Mouse (Mus musculus): ENCODE data around the gene Tuba1a. TPM values are rescaled to one million over a fixed set of nuclear protein-coding genes. Genes with fewer than 3 reads are reported as not detected.
"Not testable (repeated sequence)": the region's sequence is repeated elsewhere in the genome, so short reads cannot be mapped to it uniquely, and the experiment has no call there.

Gene Tuba1a
- polyA plus RNA-seq, 1 experiment: not detected

DNA sequence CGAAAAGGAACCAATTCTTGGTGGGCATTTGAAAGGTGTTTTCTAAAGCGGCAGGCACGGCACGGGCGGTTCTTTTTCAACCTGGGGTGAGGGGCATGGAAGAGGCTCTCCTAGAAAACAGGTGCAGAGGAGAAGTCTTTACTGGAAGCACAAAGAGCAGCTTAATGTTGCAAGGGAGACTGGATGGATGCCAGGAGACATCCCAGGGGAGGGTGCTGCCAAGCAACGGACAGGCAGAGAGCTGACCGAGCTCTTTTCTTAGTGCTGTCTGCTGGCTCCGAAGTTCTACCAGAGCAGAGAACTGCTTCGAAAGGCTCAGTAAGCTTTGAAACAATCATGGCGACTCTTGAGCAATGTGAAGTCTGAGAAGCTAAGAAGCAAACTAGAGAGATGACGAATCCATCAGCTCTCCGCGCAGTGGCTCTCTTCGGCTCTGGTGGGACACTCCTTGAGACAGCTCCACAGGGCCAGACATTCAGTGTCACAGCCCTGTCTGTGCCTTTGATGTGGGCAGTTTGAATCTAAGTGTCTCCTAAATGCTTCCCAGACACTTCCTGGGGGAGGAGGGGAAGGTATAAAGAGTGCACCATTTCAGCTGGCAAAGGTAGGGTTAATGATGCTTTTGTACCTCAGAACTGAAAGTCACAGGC, 24.4 kb upstream of the Tuba1a start:
- H3K27ac ChIP-seq (ENCODE audit: insufficient read depth, low read depth, low read length): peak overlapping the region; percentile 29
- TF ChIP-seq POLR2A (IDR thresholded peaks at IDR 0.05; ENCODE audit: insufficient read depth, low read depth, low read length): no peak
- TF ChIP-seq CTCF (IDR thresholded peaks at IDR 0.05; ENCODE audit: insufficient read depth, low read depth, low read length): no peak
- H3K4me3 ChIP-seq (ENCODE audit: insufficient read depth, low read depth, low read length): no peak overlapping the region
- 32% methylated on average over 14 of the region's 14 CpGs for WGBS
- peaks cover 34% of the 10 kb centered on the region for H3K4me1 ChIP-seq (ENCODE audit: control insufficient read depth, insufficient read depth, low read length)

- 62% methylated on average over 21 of the region's 21 CpGs for WGBS
- TF ChIP-seq POLR2A (IDR thresholded peaks at IDR 0.05; ENCODE audit: insufficient read depth, low read depth, low read length): no peak
- TF ChIP-seq CTCF (IDR thresholded peaks at IDR 0.05; ENCODE audit: insufficient read depth, low read depth, low read length): no peak
- H3K4me1 ChIP-seq (ENCODE audit: control insufficient read depth, insufficient read depth, low read length): peaks cover 32% of the 10 kb centered on the region
- no peak overlapping the region for H3K4me3 ChIP-seq (ENCODE audit: insufficient read depth, low read depth, low read length)
- H3K27ac ChIP-seq (ENCODE audit: insufficient read depth, low read depth, low read length): peak overlapping the region; percentile 29
Measured at GRCm38 (mm10) chr15:98976763-98977758, 23.6 kb upstream of the Tuba1a start.

GRCm38 (mm10) chr15:98973015-98973614, 19.6 kb upstream of the Tuba1a start:
- 79% methylated on average over 9 of the region's 9 CpGs for WGBS
- H3K4me1 ChIP-seq (ENCODE audit: control insufficient read depth, insufficient read depth, low read length): peaks cover 35% of the 10 kb centered on the region

DNA sequence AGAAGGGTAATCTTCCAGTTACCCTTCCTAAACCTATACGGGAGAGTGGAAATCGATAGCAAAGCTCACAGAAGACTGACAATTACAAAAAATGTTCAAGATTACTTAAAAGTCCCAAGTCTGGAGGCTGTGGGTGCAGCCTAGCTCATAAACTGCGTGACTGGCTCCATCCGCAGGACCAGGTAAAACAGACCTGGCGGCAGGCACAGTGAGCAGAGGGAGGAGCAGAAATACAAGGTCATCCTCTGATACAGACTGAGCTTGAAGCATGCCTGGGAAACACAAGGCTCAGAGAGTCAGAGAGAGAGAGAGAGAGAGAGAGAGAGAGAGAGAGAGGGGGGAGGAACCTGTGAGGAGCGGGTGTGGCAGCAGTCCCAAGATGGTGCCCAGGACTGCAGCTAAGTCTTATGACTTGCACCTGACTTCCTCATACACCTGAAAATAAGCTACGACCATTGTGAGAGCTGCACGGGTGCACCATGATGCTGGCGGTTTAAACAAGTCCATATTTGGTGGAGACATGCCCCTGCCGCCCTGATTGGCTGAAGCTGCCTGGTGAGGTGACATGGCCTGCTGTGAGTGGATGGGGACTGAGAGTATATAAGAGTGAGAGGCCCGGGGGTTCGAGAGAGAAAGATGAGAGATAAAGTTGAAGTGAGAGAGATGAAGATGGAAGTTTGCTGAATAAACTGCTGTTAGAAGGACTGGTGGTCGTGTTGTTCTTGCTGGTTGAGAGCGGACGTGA, 18.2 kb upstream of the Tuba1a start:
- 38% methylated on average over 15 of the region's 15 CpGs for WGBS
- Histone ChIP-seq H3K27ac (ENCODE audit: insufficient read depth, low read depth, low read length) (peak overlapping the region; percentile 98), H3K4me1 (ENCODE audit: control insufficient read depth, insufficient read depth, low read length) (peaks cover 24% of the 10 kb centered on the region)
- not testable (repeated sequence) for H3K4me3 ChIP-seq (ENCODE audit: insufficient read depth, low read depth, low read length)

More at GRCm38 (mm10) chr15:98973015-98973614, 19.6 kb upstream of the Tuba1a start:
- H3K4me3 ChIP-seq (ENCODE audit: insufficient read depth, low read depth, low read length): no peak overlapping the region
- no peak for TF ChIP-seq POLR2A (IDR thresholded peaks at IDR 0.05; ENCODE audit: insufficient read depth, low read depth, low read length)
- TF ChIP-seq CTCF (IDR thresholded peaks at IDR 0.05; ENCODE audit: insufficient read depth, low read depth, low read length): no peak
- no peak overlapping the region; the same call in 1 of the 2 replicates for H3K27ac ChIP-seq (ENCODE audit: insufficient read depth, low read depth, low read length)

DNA sequence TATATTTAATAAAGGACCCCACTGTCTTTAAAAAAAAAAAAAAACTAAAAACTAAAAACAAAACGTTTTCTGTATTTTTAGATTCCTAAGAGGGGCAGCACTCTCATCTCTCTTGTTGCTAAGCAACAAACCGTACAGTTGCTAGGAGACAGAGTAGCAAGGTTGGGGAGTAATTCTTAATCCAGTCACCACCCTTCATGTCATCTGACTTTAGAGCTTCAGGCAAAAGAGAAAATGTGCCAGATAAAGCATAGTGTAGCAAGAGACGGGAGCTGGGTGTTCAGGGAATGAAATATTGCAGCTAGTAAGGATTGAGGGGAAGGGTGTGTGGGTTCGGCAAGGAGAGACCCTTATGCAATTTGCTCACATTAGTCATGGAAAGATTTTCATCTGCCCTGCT, 17.6 kb upstream of the Tuba1a start:
- TF ChIP-seq POLR2A (IDR thresholded peaks at IDR 0.05; ENCODE audit: insufficient read depth, low read depth, low read length) (no peak), CTCF (IDR thresholded peaks at IDR 0.05; ENCODE audit: insufficient read depth, low read depth, low read length) (no peak)
- peak overlapping the region; percentile 98 for H3K27ac ChIP-seq (ENCODE audit: insufficient read depth, low read depth, low read length)
- 7% methylated on average over 4 of the region's 4 CpGs for WGBS
- H3K4me3 ChIP-seq (ENCODE audit: insufficient read depth, low read depth, low read length): no peak overlapping the region
- peaks cover 24% of the 10 kb centered on the region for H3K4me1 ChIP-seq (ENCODE audit: control insufficient read depth, insufficient read depth, low read length)

DNA sequence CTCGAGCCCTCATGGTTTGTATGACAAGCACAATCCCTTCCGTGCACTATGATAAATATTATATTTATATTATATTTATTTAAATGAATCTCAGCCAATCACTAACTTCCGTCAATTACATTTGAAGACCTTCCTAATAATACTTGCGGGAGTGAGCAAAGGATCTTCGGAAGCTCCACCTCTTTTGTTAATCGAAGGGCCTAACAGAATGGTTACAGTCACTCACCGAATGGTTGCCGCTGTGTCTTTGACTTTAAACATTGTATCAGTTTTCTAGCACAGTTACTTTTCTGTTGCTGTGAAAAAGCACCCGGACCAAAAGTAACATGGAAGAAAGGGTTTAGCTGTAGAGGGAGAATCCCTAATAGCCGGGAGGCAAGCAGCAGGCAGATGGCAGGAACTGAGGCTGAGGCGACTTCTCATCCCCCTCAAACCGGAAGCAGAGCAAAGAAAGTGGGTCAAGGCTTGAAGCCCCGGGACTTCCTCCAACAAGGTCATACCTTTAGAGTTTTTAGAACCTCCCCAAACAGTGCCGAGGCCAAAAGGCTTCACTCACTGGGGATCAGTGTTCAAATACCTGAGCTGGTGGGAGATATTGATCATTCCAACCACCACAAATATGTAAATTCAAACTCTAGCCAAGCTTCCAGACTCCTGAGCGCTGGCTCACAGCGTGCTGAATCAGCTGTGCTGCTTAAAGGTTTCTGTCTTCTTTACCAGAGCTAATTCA, 16.0 kb upstream of the Tuba1a start:
- no peak for TF ChIP-seq POLR2A (IDR thresholded peaks at IDR 0.05; ENCODE audit: insufficient read depth, low read depth, low read length)
- Histone ChIP-seq H3K4me1 (ENCODE audit: control insufficient read depth, insufficient read depth, low read length) (peaks cover 24% of the 10 kb centered on the region), H3K27ac (ENCODE audit: insufficient read depth, low read depth, low read length) (peak overlapping the region; percentile 83), H3K4me3 (ENCODE audit: insufficient read depth, low read depth, low read length) (no peak overlapping the region)
- WGBS: 7% methylated on average over 16 of the region's 16 CpGs

DNA sequence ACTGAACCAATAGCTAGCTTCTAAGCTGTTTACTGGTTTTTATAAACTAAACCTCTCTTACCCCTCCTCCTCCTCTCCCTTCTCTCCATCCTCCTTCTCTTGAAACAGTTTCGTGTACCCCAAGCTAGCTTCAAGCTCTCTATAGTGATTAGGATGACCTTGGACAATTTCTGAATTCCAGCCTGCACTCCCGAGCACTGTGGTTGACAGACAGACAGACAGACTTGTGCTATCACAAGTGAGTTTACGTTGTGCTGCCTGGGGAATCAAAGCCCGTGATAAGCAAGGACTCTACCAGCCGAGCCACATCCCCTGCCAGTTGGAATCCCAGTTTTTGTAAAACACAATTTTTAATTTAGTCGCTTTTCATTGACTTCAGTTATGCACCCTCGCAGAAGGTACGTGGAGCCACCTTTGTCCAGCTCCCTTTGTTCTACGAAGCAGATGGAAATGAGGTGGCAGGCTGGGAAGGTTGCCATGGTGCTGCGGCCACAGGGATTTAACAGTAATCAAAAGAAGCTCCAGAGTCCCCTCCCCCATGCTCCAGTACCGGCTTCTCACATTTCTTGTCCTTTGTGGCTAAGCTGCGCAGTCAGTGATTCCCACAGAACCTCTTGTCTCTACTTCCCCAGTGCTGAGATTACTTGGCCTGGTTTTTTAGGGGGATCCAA, 15.3 kb upstream of the Tuba1a start:
- no peak for TF ChIP-seq CTCF (IDR thresholded peaks at IDR 0.05; ENCODE audit: insufficient read depth, low read depth, low read length)
- no peak for TF ChIP-seq POLR2A (IDR thresholded peaks at IDR 0.05; ENCODE audit: insufficient read depth, low read depth, low read length)
- Histone ChIP-seq H3K4me3 (ENCODE audit: insufficient read depth, low read depth, low read length) (no peak overlapping the region), H3K4me1 (ENCODE audit: control insufficient read depth, insufficient read depth, low read length) (peaks cover 24% of the 10 kb centered on the region), H3K27ac (ENCODE audit: insufficient read depth, low read depth, low read length) (peak overlapping the region; percentile 42)
- WGBS: 10% methylated on average over 12 of the region's 12 CpGs

DNA sequence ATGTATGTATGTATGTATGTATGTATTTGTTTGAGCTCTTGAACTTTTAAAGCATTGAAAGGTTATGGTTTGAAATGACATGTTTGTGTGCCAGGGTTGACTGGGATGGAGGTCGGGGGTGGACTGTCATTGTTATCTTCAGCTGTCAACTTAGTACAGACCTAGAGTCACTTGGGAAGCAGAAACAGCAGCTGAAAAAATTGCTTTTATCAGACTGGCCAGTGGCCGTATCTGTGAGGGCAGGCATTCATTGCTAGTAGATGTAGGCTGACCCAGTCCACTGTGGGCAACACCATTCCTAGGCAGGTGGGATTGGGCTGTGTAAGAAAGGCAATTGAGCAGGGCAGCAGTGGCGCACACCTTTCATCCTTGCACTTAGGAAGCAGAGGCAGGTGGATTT, 6.0 kb upstream of the Tuba1a start:
- H3K4me3 ChIP-seq (ENCODE audit: insufficient read depth, low read depth, low read length): no peak overlapping the region
- peaks cover 3% of the 10 kb centered on the region for H3K4me1 ChIP-seq (ENCODE audit: control insufficient read depth, insufficient read depth, low read length)
- 92% methylated on average over 3 of the region's 3 CpGs for WGBS
- TF ChIP-seq POLR2A (IDR thresholded peaks at IDR 0.05; ENCODE audit: insufficient read depth, low read depth, low read length) (no peak), CTCF (IDR thresholded peaks at IDR 0.05; ENCODE audit: insufficient read depth, low read depth, low read length) (no peak)
- H3K27ac ChIP-seq (ENCODE audit: insufficient read depth, low read depth, low read length): no peak overlapping the region

Data from olfactory bulb, adult 2 months (tissue).